In genomic region chr16:91884196-91884595, GRCm38 (mm10) we compare ENCODE assay signal across 9 mouse cellular contexts.
DNase-seq lines count a peak whose midpoint lies in the region; ATAC-seq and TF ChIP-seq lines count a peak whose summit lies in the region.
"Had no signal": no experiment of that assay in that cellular context is flagged by ENCODE, and none has a peak within 500 bp of the region (broad histone marks: within the 10 kb centered on the region; RNA-seq: fewer than 3 reads in every experiment).

No protein-coding gene starts in this region.

- no peaks in the 10 kb centered on the region for H3K36me3 ChIP-seq in heart, adult 2 months (ENCODE audit: control insufficient read depth, insufficient read depth, low read length)
- H3K36me3 ChIP-seq in liver, embryonic 11.5 days (ENCODE audit: control insufficient read depth, insufficient read depth, low read length): no peaks in the 10 kb centered on the region
- H3K36me3 ChIP-seq in forebrain, embryonic 14.5 days (ENCODE audit: control insufficient read depth, insufficient read depth, low read length): peaks cover 16% of the 10 kb centered on the region

- H3K9ac ChIP-seq in heart, adult 2 months (ENCODE audit: low read depth, low read length): no peak overlapping the region
- H3K9ac ChIP-seq in liver, embryonic 11.5 days (ENCODE audit: low read depth, low read length): no peak overlapping the region
- H3K9ac ChIP-seq in forebrain, embryonic 14.5 days (ENCODE audit: low read length): no peak overlapping the region
- H3K9ac ChIP-seq: embryonic facial prominence, embryonic 13.5 days had no signal

- H3K9me3 ChIP-seq in liver, embryonic 11.5 days (ENCODE audit: control insufficient read depth, low read length): no peaks in the 10 kb centered on the region
- H3K9me3 ChIP-seq in forebrain, embryonic 14.5 days (replicated peaks; ENCODE audit: control insufficient read depth, low read length): no peaks in the 10 kb centered on the region

- TF ChIP-seq POLR2A in heart, adult 2 months (IDR thresholded peaks at IDR 0.05; ENCODE audit: insufficient read depth, low read depth, low read length): no peak

- TF ChIP-seq EP300 in heart, adult 2 months (IDR thresholded peaks at IDR 0.05; ENCODE audit: insufficient read depth, low read depth, low read length): no peak

- H3K4me1 ChIP-seq in heart, adult 2 months (ENCODE audit: control insufficient read depth, insufficient read depth, low read length): no peaks in the 10 kb centered on the region
- H3K4me1 ChIP-seq in liver, embryonic 11.5 days (replicated peaks; ENCODE audit: control insufficient read depth, insufficient read depth, low read length): peaks cover 6% of the 10 kb centered on the region
- peaks cover 6% of the 10 kb centered on the region; the same call in 1 of the 2 replicates for H3K4me1 ChIP-seq in forebrain, embryonic 14.5 days (ENCODE audit: control insufficient read depth, insufficient read depth, low read length)

- no peak overlapping the region for H3K4me3 ChIP-seq in heart, adult 2 months
- H3K4me3 ChIP-seq in liver, embryonic 11.5 days (ENCODE audit: low read depth, low read length): no peak overlapping the region
- H3K4me3 ChIP-seq in forebrain, embryonic 14.5 days (ENCODE audit: low read depth, low read length): no peak overlapping the region
- H3K4me3 ChIP-seq: embryonic facial prominence, embryonic 13.5 days had no signal

- no peak overlapping the region for H3K27ac ChIP-seq in heart, adult 2 months
- no peak overlapping the region for H3K27ac ChIP-seq in liver, embryonic 11.5 days (ENCODE audit: low read depth, low read length)
- H3K27ac ChIP-seq in forebrain, embryonic 14.5 days (ENCODE audit: low read depth, low read length): no peak overlapping the region
- H3K27ac ChIP-seq: embryonic facial prominence, embryonic 13.5 days had no signal

- no peaks in the 10 kb centered on the region for H3K27me3 ChIP-seq in heart, adult 2 months (ENCODE audit: control insufficient read depth, insufficient read depth, low read length)
- H3K27me3 ChIP-seq in liver, embryonic 11.5 days (replicated peaks; ENCODE audit: control insufficient read depth, insufficient read depth, low read length): no peaks in the 10 kb centered on the region
- H3K27me3 ChIP-seq in forebrain, embryonic 14.5 days (replicated peaks; ENCODE audit: control insufficient read depth, insufficient read depth, low read length): no peaks in the 10 kb centered on the region
- H3K27me3 ChIP-seq: embryonic facial prominence, embryonic 13.5 days had no signal

- intact Hi-C loops in heart, adult 2 months (cut with DNase I): no loop called here

- peak; percentile 67 for TF ChIP-seq CTCF in heart, adult 2 months (IDR thresholded peaks at IDR 0.05)

- peak; percentile 58 for ATAC-seq in liver, embryonic 11.5 days (replicated peaks; ENCODE audit: low FRiP score)
- ATAC-seq in forebrain, embryonic 14.5 days: no peak

- H3K79me2 ChIP-seq in heart, adult 2 months (replicated peaks; ENCODE audit: control insufficient read depth, insufficient read depth, low read length): no peaks in the 10 kb centered on the region

- 71% methylated on average over 5 of the region's 5 CpGs for WGBS in heart, adult 2 months
- WGBS in liver, embryonic 11.5 days: 44% methylated on average over 5 of the region's 5 CpGs
- 58% methylated on average over 5 of the region's 5 CpGs for WGBS in forebrain, embryonic 14.5 days

- DNase-seq in heart, adult 2 months: no peak
- no peak for DNase-seq in heart, adult 18-20 months
- peak; percentile 79 for DNase-seq in CD4-positive, CD25-positive, alpha-beta regulatory T cell, adult 2 months (ENCODE audit: low read depth, low spot score)
- DNase-seq in c-Kit-negative CD71-positive TER-119-positive erythroid progenitor cells, embryonic 14.5 days (ENCODE audit: low read depth, low spot score): peak; percentile 49
- peak; percentile 66 for DNase-seq in liver, embryonic 11.5 days (ENCODE audit: low spot score)
- DNase-seq in spleen, postnatal 36 days (ENCODE audit: low spot score in 2 of 2): peak; percentile 25 to 26
- DNase-seq in urinary bladder, postnatal 36 days (ENCODE audit: low spot score in 2 of 2): no peak
- no peak for DNase-seq in forebrain, embryonic 14.5 days (ENCODE audit: low spot score)

- no peak overlapping the region for H3K4me2 ChIP-seq in liver, embryonic 11.5 days
- no peak overlapping the region for H3K4me2 ChIP-seq in forebrain, embryonic 14.5 days (ENCODE audit: low read length)
- H3K4me2 ChIP-seq: embryonic facial prominence, embryonic 13.5 days had no signal

Comparison
In these comparisons a context has a peak if more than half of its experiments do, and no peak if none do; other contexts are left out.
1. DNase-seq: peak in CD4-positive, CD25-positive, alpha-beta regulatory T cell, adult 2 months (single experiment), c-Kit-negative CD71-positive TER-119-positive erythroid progenitor cells, embryonic 14.5 days (single experiment), liver, embryonic 11.5 days (single experiment) and spleen, postnatal 36 days (2 of 2); none in heart, adult 2 months (0 of 2), heart, adult 18-20 months (0 of 2), urinary bladder, postnatal 36 days (0 of 2) and forebrain, embryonic 14.5 days (single experiment).